In the genomic region with DNA sequence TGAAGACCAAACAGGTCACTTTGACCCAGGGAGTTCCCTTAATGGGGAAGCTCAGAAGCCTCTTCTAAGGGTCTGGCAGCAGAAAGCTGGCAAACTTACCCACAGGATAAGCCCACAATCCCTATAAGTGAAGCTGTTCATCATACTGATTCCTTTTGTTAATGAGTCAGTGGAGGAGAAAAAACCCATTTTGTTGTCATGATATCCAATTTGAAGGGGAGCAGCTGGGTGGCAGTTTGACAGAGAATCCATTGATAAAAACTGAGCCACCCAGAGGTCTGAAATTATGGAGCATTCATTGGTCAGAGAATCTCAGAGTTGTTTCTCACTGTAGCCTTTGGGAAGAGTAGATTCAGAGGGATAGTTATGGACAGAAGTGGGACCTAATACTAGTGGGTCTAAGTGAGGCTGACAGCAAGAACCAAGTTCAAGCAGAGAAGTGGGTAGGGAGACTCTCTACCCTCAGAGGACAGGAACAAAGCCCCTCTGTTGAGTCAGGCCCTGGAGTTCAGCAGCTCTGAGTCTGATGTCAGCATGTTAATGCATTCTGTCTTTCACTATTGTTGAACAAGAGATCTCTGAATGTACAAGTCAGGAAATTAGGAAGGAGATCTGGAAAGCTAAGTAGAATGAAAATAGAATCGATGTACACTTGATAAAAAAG, we compare ENCODE assay signal across 16 mouse cellular contexts. TPM values are rescaled to one million over a fixed set of nuclear protein-coding genes. Genes with fewer than 3 reads are reported as not detected.
DNase-seq lines count a peak whose midpoint lies in the region; ATAC-seq lines count a peak whose summit lies in the region.
"Had no signal": no experiment of that assay in that cellular context is flagged by ENCODE, and none has a peak within 500 bp of the region (broad histone marks: within the 10 kb centered on the region; RNA-seq: fewer than 3 reads in every experiment).

No protein-coding gene starts in this region.

- no peak overlapping the region for H3K4me2 ChIP-seq in forebrain, embryonic 14.5 days (ENCODE audit: low read length)
- no peak overlapping the region for H3K4me2 ChIP-seq in midbrain, embryonic 11.5 days
- no peak overlapping the region for H3K4me2 ChIP-seq in forebrain, embryonic 16.5 days (ENCODE audit: low read length)
- H3K4me2 ChIP-seq: hindbrain, embryonic 15.5 days; limb, embryonic 15.5 days; midbrain, embryonic 13.5 days had no signal

- H3K9me3 ChIP-seq in forebrain, embryonic 14.5 days (replicated peaks; ENCODE audit: control insufficient read depth, low read length), result no peaks in the 10 kb centered on the region
- no peaks in the 10 kb centered on the region for H3K9me3 ChIP-seq in forebrain, embryonic 10.5 days
- H3K9me3 ChIP-seq in midbrain, embryonic 11.5 days (ENCODE audit: control insufficient read depth, low read length), result no peaks in the 10 kb centered on the region
- H3K9me3 ChIP-seq in midbrain, embryonic 10.5 days (replicated peaks), result no peaks in the 10 kb centered on the region
- no peaks in the 10 kb centered on the region for H3K9me3 ChIP-seq in forebrain, embryonic 16.5 days (ENCODE audit: control insufficient read depth, low read length)
- H3K9me3 ChIP-seq: hindbrain, embryonic 15.5 days; limb, embryonic 15.5 days; midbrain, embryonic 13.5 days had no signal

- no peaks in the 10 kb centered on the region for H3K36me3 ChIP-seq in forebrain, embryonic 14.5 days (ENCODE audit: control insufficient read depth, insufficient read depth, low read length)
- H3K36me3 ChIP-seq in forebrain, embryonic 10.5 days (replicated peaks), result no peaks in the 10 kb centered on the region
- H3K36me3 ChIP-seq in midbrain, embryonic 11.5 days (ENCODE audit: control insufficient read depth, insufficient read depth, low read length), result no peaks in the 10 kb centered on the region
- no peaks in the 10 kb centered on the region for H3K36me3 ChIP-seq in midbrain, embryonic 10.5 days
- H3K36me3 ChIP-seq in forebrain, embryonic 16.5 days (ENCODE audit: control insufficient read depth, insufficient read depth), result no peaks in the 10 kb centered on the region
- H3K36me3 ChIP-seq: hindbrain, embryonic 15.5 days; limb, embryonic 15.5 days; midbrain, embryonic 13.5 days had no signal

- ATAC-seq in forebrain, embryonic 14.5 days, result no peak
- peak; percentile 65 for ATAC-seq in midbrain, embryonic 11.5 days (ENCODE audit: low FRiP score)
- ATAC-seq in forebrain, embryonic 16.5 days, result 0 out of 2 replicates have a peak, but pooled peaks have one; percentile 55
- no peak for ATAC-seq in activated CD4-positive, CD25-positive, alpha-beta regulatory T cell, adult 4 months
- ATAC-seq: CD4-positive, CD25-positive, alpha-beta regulatory T cell, adult 4 months; liver, postnatal 0 days; midbrain, embryonic 13.5 days had no signal

- peak; percentile 13 for DNase-seq in forebrain, embryonic 14.5 days (ENCODE audit: low spot score)
- DNase-seq in forebrain, embryonic 10.5 days (ENCODE audit: extremely low spot score, low spot score), result no peak
- no peak for DNase-seq in midbrain, embryonic 11.5 days (ENCODE audit: low spot score, missing footprints)
- DNase-seq in midbrain, embryonic 10.5 days (ENCODE audit: low spot score), result no peak
- peak; percentile 55 for DNase-seq in telencephalon, adult 2 months (ENCODE audit: low read depth, low spot score)
- DNase-seq: adrenal gland, postnatal 14 days; gastrocnemius, postnatal 10 days; heart, adult 2 months; kidney, adult 9 months; liver, postnatal 0 days had no signal

- no peaks in the 10 kb centered on the region for H3K27me3 ChIP-seq in forebrain, embryonic 14.5 days (replicated peaks; ENCODE audit: control insufficient read depth, insufficient read depth, low read length)
- H3K27me3 ChIP-seq in forebrain, embryonic 10.5 days (ENCODE audit: poor library complexity, severe bottlenecking), result no peaks in the 10 kb centered on the region; the same call in 1 of the 2 replicates
- no peaks in the 10 kb centered on the region for H3K27me3 ChIP-seq in midbrain, embryonic 11.5 days (ENCODE audit: control insufficient read depth, insufficient read depth, low read length)
- no peaks in the 10 kb centered on the region for H3K27me3 ChIP-seq in midbrain, embryonic 10.5 days (ENCODE audit: low read depth, poor library complexity, severe bottlenecking)
- no peaks in the 10 kb centered on the region for H3K27me3 ChIP-seq in forebrain, embryonic 16.5 days (replicated peaks; ENCODE audit: control insufficient read depth, insufficient read depth, low read length)
- H3K27me3 ChIP-seq: hindbrain, embryonic 15.5 days; limb, embryonic 15.5 days; midbrain, embryonic 13.5 days had no signal

- no peak overlapping the region for H3K27ac ChIP-seq in forebrain, embryonic 14.5 days (ENCODE audit: low read depth, low read length)
- no peak overlapping the region for H3K27ac ChIP-seq in forebrain, embryonic 10.5 days
- no peak overlapping the region for H3K27ac ChIP-seq in midbrain, embryonic 11.5 days (ENCODE audit: low read depth, low read length)
- H3K27ac ChIP-seq in midbrain, embryonic 10.5 days (replicated peaks), result no peak overlapping the region
- H3K27ac ChIP-seq in forebrain, embryonic 16.5 days (ENCODE audit: low read length), result no peak overlapping the region
- H3K27ac ChIP-seq: heart, adult 2 months; hindbrain, embryonic 15.5 days; limb, embryonic 15.5 days; midbrain, embryonic 13.5 days had no signal

- WGBS in forebrain, embryonic 14.5 days, result 52% methylated on average over 1 of the region's 1 CpGs
- WGBS in forebrain, embryonic 10.5 days, result 73% methylated on average over 1 of the region's 1 CpGs
- 76% methylated on average over 1 of the region's 1 CpGs for WGBS in midbrain, embryonic 11.5 days
- 70% methylated on average over 1 of the region's 1 CpGs for WGBS in midbrain, embryonic 10.5 days
- 41% methylated on average over 1 of the region's 1 CpGs for WGBS in forebrain, embryonic 16.5 days

- no peak overlapping the region for H3K4me3 ChIP-seq in forebrain, embryonic 14.5 days (ENCODE audit: low read depth, low read length)
- H3K4me3 ChIP-seq in forebrain, embryonic 10.5 days, result no peak overlapping the region
- no peak overlapping the region for H3K4me3 ChIP-seq in midbrain, embryonic 11.5 days (ENCODE audit: low read depth, low read length)
- H3K4me3 ChIP-seq in midbrain, embryonic 10.5 days, result no peak overlapping the region
- no peak overlapping the region for H3K4me3 ChIP-seq in forebrain, embryonic 16.5 days (replicated peaks; ENCODE audit: low read length)
- H3K4me3 ChIP-seq: heart, adult 2 months; hindbrain, embryonic 15.5 days; limb, embryonic 15.5 days; midbrain, embryonic 13.5 days had no signal

- H3K9ac ChIP-seq in forebrain, embryonic 14.5 days (ENCODE audit: low read length), result no peak overlapping the region
- H3K9ac ChIP-seq in midbrain, embryonic 11.5 days (ENCODE audit: low read length), result no peak overlapping the region
- H3K9ac ChIP-seq in forebrain, embryonic 16.5 days (replicated peaks; ENCODE audit: low read depth, low read length), result no peak overlapping the region
- H3K9ac ChIP-seq: hindbrain, embryonic 15.5 days; limb, embryonic 15.5 days; liver, postnatal 0 days; midbrain, embryonic 13.5 days had no signal

- no peaks in the 10 kb centered on the region for H3K4me1 ChIP-seq in forebrain, embryonic 14.5 days (ENCODE audit: control insufficient read depth, insufficient read depth, low read length)
- H3K4me1 ChIP-seq in forebrain, embryonic 10.5 days, result peaks cover 12% of the 10 kb centered on the region
- no peaks in the 10 kb centered on the region for H3K4me1 ChIP-seq in midbrain, embryonic 11.5 days (ENCODE audit: control insufficient read depth, insufficient read depth, low read length)
- peaks cover 10% of the 10 kb centered on the region for H3K4me1 ChIP-seq in midbrain, embryonic 10.5 days
- no peaks in the 10 kb centered on the region for H3K4me1 ChIP-seq in forebrain, embryonic 16.5 days (replicated peaks; ENCODE audit: control insufficient read depth, insufficient read depth, low read length)
- H3K4me1 ChIP-seq: hindbrain, embryonic 15.5 days; limb, embryonic 15.5 days had no signal

RNA-seq across cellular contexts. Expression of a gene that starts 9.8 kb away (rescaled TPM):
- polyA plus RNA-seq in forebrain, embryonic 14.5 days (2014; fragmentation: Nextera tagmentation; extraction: Ambion mirVana), result 3.0 and 3.4 TPM in 2 replicates
- 0.68 and 1.2 TPM in 2 replicates for polyA plus RNA-seq in forebrain, embryonic 10.5 days (2016; fragmentation: Nextera tagmentation; extraction: Ambion mirVana)
- polyA plus RNA-seq in midbrain, embryonic 11.5 days (2014; fragmentation: Nextera tagmentation; extraction: Ambion mirVana), result 0.94 and 0.98 TPM in 2 replicates
- 0.83 and 1.0 TPM in 2 replicates for polyA plus RNA-seq in midbrain, embryonic 10.5 days (2016; fragmentation: Nextera tagmentation; extraction: Ambion mirVana)
- 3.4 and 4.1 TPM in 2 replicates for polyA plus RNA-seq in forebrain, embryonic 16.5 days (2015; fragmentation: Nextera tagmentation; extraction: Ambion mirVana)
- under 1 TPM in 1 of 2 experiments, not detected in 1; 0.25 TPM for polyA plus RNA-seq in activated CD4-positive, CD25-positive, alpha-beta regulatory T cell, adult 4 months (2017; shearing (Covaris generic))
- polyA plus RNA-seq: CD4-positive, CD25-positive, alpha-beta regulatory T cell, adult 4 months had no signal

RNA-seq across cellular contexts. Expression of a gene that starts 28.1 kb away (rescaled TPM):
- polyA plus RNA-seq in forebrain, embryonic 14.5 days (2014; fragmentation: Nextera tagmentation; extraction: Ambion mirVana), result 4.3 and 4.8 TPM in 2 replicates
- 2.6 and 3.4 TPM in 2 replicates for polyA plus RNA-seq in forebrain, embryonic 10.5 days (2016; fragmentation: Nextera tagmentation; extraction: Ambion mirVana)
- 2.9 TPM in 2 replicates for polyA plus RNA-seq in midbrain, embryonic 11.5 days (2014; fragmentation: Nextera tagmentation; extraction: Ambion mirVana)
- polyA plus RNA-seq in midbrain, embryonic 10.5 days (2016; fragmentation: Nextera tagmentation; extraction: Ambion mirVana), result 2.4 and 3.8 TPM in 2 replicates
- polyA plus RNA-seq in forebrain, embryonic 16.5 days (2015; fragmentation: Nextera tagmentation; extraction: Ambion mirVana), result 4.6 and 4.8 TPM in 2 replicates
- not detected for polyA plus RNA-seq in activated CD4-positive, CD25-positive, alpha-beta regulatory T cell, adult 4 months (2017; shearing (Covaris generic))
- polyA plus RNA-seq: CD4-positive, CD25-positive, alpha-beta regulatory T cell, adult 4 months had no signal

Comparison
In these comparisons a context has a peak if more than half of its experiments do, and no peak if none do; other contexts are left out.
1. ATAC-seq: peak in midbrain, embryonic 11.5 days (single experiment) and forebrain, embryonic 16.5 days (single experiment); none in forebrain, embryonic 14.5 days (single experiment) and activated CD4-positive, CD25-positive, alpha-beta regulatory T cell, adult 4 months (single experiment).
2. DNase-seq: peak in forebrain, embryonic 14.5 days (single experiment) and telencephalon, adult 2 months (single experiment); none in forebrain, embryonic 10.5 days (single experiment), midbrain, embryonic 11.5 days (single experiment) and midbrain, embryonic 10.5 days (single experiment).